Mouse (Mus musculus): ENCODE measurements around the gene Nfxl1. TPM values are rescaled to one million over a fixed set of nuclear protein-coding genes. Genes with fewer than 3 reads are reported as not detected.

Gene Nfxl1
- total RNA-seq, 2 experiments from 2014 or later = 3.0 to 3.6 TPM

GRCm38 (mm10) chr5:72502778-72503177 lies 56.7 kb downstream of the Nfxl1 start:
- DNase-seq (ENCODE audit: low spot score) = no peak

- DNase-seq (ENCODE audit: low spot score) = no peak
Measured at GRCm38 (mm10) chr5:72501763-72502162, 57.7 kb downstream of the Nfxl1 start.

GRCm38 (mm10) chr5:72498271-72498670 lies 61.2 kb downstream of the Nfxl1 start:
- no peak for DNase-seq (ENCODE audit: low spot score)

GRCm38 (mm10) chr5:72496756-72497155 lies 62.7 kb downstream of the Nfxl1 start:
- no peak for DNase-seq (ENCODE audit: low spot score)

- DNase-seq (ENCODE audit: low spot score) = no peak
Measured at GRCm38 (mm10) chr5:72493906-72494305, 65.6 kb downstream of the Nfxl1 start.

GRCm38 (mm10) chr5:72491232-72491631 lies 68.3 kb downstream of the Nfxl1 start:
- no peak for DNase-seq (ENCODE audit: low spot score)

GRCm38 (mm10) chr5:72480456-72480855 lies 79.0 kb downstream of the Nfxl1 start:
- no peak for DNase-seq (ENCODE audit: low spot score)

- DNase-seq (ENCODE audit: low spot score) = no peak
Measured at GRCm38 (mm10) chr5:72472317-72473009, 87.0 kb downstream of the Nfxl1 start.

- no peak for DNase-seq (ENCODE audit: low spot score)
Measured at GRCm38 (mm10) chr5:72471746-72472145, 87.7 kb downstream of the Nfxl1 start.

- DNase-seq (ENCODE audit: low spot score) = no peak
Measured at GRCm38 (mm10) chr5:72464932-72465331, 94.6 kb downstream of the Nfxl1 start.

Other genes with a start within 250 kb of the Nfxl1 start
- gene Corin, start 55.2 kb downstream of the Nfxl1 start, total RNA-seq (2021) = under 1 TPM; 0.07 to 0.55 TPM
- not detected for gene Zar1, start 21.6 kb upstream of the Nfxl1 start, total RNA-seq (2021)
- not detected for gene Gm5868, start 27.9 kb upstream of the Nfxl1 start, total RNA-seq (2021)
- gene Cnga1, start 84.6 kb upstream of the Nfxl1 start, total RNA-seq (2021) = not detected
- gene Nipal1, start 88.1 kb upstream of the Nfxl1 start, total RNA-seq (2021) = under 1 TPM in 1 of 2 experiments, not detected in 1; 0.05 TPM
- not detected for gene Txk, start 193.1 kb upstream of the Nfxl1 start, total RNA-seq (2021)

All from gastrocnemius, adult 18-20 months (tissue).